ENCODE assay signal across 20 mouse cellular contexts in the genomic region with DNA sequence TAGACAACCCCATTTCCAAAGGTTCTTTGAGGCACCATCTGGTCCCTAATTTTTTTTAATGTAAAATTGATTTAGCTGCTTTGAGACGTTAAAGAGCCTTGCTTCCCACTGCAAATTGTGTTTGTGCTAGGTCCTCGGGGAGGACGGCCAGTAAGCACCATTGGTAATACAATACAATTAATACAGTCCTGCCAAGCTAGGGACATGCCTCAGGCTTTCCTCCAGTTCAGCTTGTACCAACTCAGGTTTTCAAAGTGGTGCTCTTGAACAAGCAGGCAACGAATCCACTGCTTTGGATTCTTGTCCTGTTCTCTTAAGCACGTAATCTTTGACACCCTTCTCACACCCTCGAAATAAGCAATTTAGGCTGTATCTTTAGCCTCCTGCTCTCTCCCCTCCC. TPM values are rescaled to one million over a fixed set of nuclear protein-coding genes. Genes with fewer than 3 reads are reported as not detected.
DNase-seq lines count a peak whose midpoint lies in the region; ATAC-seq and TF ChIP-seq lines count a peak whose summit lies in the region.
"Had no signal": no experiment of that assay in that cellular context is flagged by ENCODE, and none has a peak within 500 bp of the region (broad histone marks: within the 10 kb centered on the region; RNA-seq: fewer than 3 reads in every experiment).

No protein-coding gene starts in this region.

- peak; percentile 27 for DNase-seq in forebrain, embryonic 14.5 days (ENCODE audit: low spot score)
- DNase-seq in layer of hippocampus, adult 2 months (ENCODE audit: low spot score in 2 of 2), result no peak
- no peak for DNase-seq in layer of hippocampus, adult 9-11 months
- DNase-seq in brain, embryonic 14.5 days (ENCODE audit: low read depth), result peak; percentile 61
- no peak for DNase-seq in urinary bladder, postnatal 10 days (ENCODE audit: low spot score)
- no peak for DNase-seq in cerebellum, adult 9-11 months
- DNase-seq: adrenal gland, postnatal 36 days; B cell, adult 2 months; cerebellum, postnatal 10 days; kidney, adult 18-20 months; kidney, postnatal 10 days; right cerebral cortex, postnatal 14 days had no signal

- H3K27me3 ChIP-seq in forebrain, embryonic 14.5 days (replicated peaks; ENCODE audit: control insufficient read depth, insufficient read depth, low read length), result no peaks in the 10 kb centered on the region
- H3K27me3 ChIP-seq in forebrain, embryonic 13.5 days, result no peaks in the 10 kb centered on the region
- H3K27me3 ChIP-seq in midbrain, embryonic 13.5 days, result no peaks in the 10 kb centered on the region
- H3K27me3 ChIP-seq: embryonic facial prominence, embryonic 13.5 days had no signal

- no peak overlapping the region for H3K27ac ChIP-seq in forebrain, embryonic 14.5 days (ENCODE audit: low read depth, low read length)
- H3K27ac ChIP-seq in forebrain, embryonic 13.5 days, result no peak overlapping the region
- peak overlapping the region; percentile 56 for H3K27ac ChIP-seq in layer of hippocampus, adult 2 months
- H3K27ac ChIP-seq in midbrain, embryonic 13.5 days, result peak overlapping the region; percentile 61
- H3K27ac ChIP-seq: embryonic facial prominence, embryonic 13.5 days; limb, embryonic 13.5 days; liver, embryonic 14.5 days had no signal

- no peak for TF ChIP-seq POLR2A in brain, embryonic 14.5 days (IDR thresholded peaks at IDR 0.05; ENCODE audit: borderline replicate concordance, extremely low read depth, insufficient read depth, insufficient read length, poor library complexity, severe bottlenecking)

- H3K4me1 ChIP-seq in forebrain, embryonic 14.5 days (ENCODE audit: control insufficient read depth, insufficient read depth, low read length), result peaks cover 14% of the 10 kb centered on the region; the same call in 1 of the 2 replicates
- peaks cover 23% of the 10 kb centered on the region for H3K4me1 ChIP-seq in forebrain, embryonic 13.5 days
- peaks cover 26% of the 10 kb centered on the region for H3K4me1 ChIP-seq in midbrain, embryonic 13.5 days (replicated peaks)
- H3K4me1 ChIP-seq: limb, embryonic 13.5 days had no signal

- no peak overlapping the region for H3K4me3 ChIP-seq in forebrain, embryonic 14.5 days (ENCODE audit: low read depth, low read length)
- no peak overlapping the region for H3K4me3 ChIP-seq in forebrain, embryonic 13.5 days
- H3K4me3 ChIP-seq in layer of hippocampus, adult 2 months, result no peak overlapping the region
- no peak overlapping the region for H3K4me3 ChIP-seq in midbrain, embryonic 13.5 days (replicated peaks)
- H3K4me3 ChIP-seq: embryonic facial prominence, embryonic 13.5 days; limb, embryonic 13.5 days had no signal

- H3K9ac ChIP-seq in forebrain, embryonic 14.5 days (ENCODE audit: low read length), result no peak overlapping the region
- no peak overlapping the region for H3K9ac ChIP-seq in forebrain, embryonic 13.5 days
- H3K9ac ChIP-seq in midbrain, embryonic 13.5 days (replicated peaks), result no peak overlapping the region
- H3K9ac ChIP-seq: embryonic facial prominence, embryonic 13.5 days; limb, embryonic 13.5 days; liver, embryonic 14.5 days had no signal

- H3K36me3 ChIP-seq in forebrain, embryonic 14.5 days (ENCODE audit: control insufficient read depth, insufficient read depth, low read length), result no peaks in the 10 kb centered on the region
- H3K36me3 ChIP-seq in forebrain, embryonic 13.5 days (ENCODE audit: poor library complexity, severe bottlenecking), result no peaks in the 10 kb centered on the region
- H3K36me3 ChIP-seq in midbrain, embryonic 13.5 days, result no peaks in the 10 kb centered on the region
- H3K36me3 ChIP-seq: embryonic facial prominence, embryonic 13.5 days; limb, embryonic 13.5 days had no signal

- WGBS in forebrain, embryonic 14.5 days, result 31% methylated on average over 6 of the region's 6 CpGs
- WGBS in forebrain, embryonic 13.5 days, result 39% methylated on average over 6 of the region's 6 CpGs
- 27% methylated on average over 6 of the region's 6 CpGs for WGBS in midbrain, embryonic 13.5 days

- H3K4me2 ChIP-seq in forebrain, embryonic 14.5 days (ENCODE audit: low read length), result no peak overlapping the region
- no peak overlapping the region for H3K4me2 ChIP-seq in forebrain, embryonic 13.5 days
- no peak overlapping the region for H3K4me2 ChIP-seq in midbrain, embryonic 13.5 days (replicated peaks)
- H3K4me2 ChIP-seq: embryonic facial prominence, embryonic 13.5 days; limb, embryonic 13.5 days had no signal

- no peak for TF ChIP-seq CTCF in layer of hippocampus, adult 2 months (conservative IDR thresholded peaks at IDR 0.05)
- no peak for TF ChIP-seq CTCF in brain, embryonic 14.5 days (IDR thresholded peaks at IDR 0.05; ENCODE audit: borderline replicate concordance, extremely low read depth, insufficient read depth, insufficient read length)

- H3K9me3 ChIP-seq in forebrain, embryonic 14.5 days (replicated peaks; ENCODE audit: control insufficient read depth, low read length), result no peaks in the 10 kb centered on the region
- H3K9me3 ChIP-seq in forebrain, embryonic 13.5 days (replicated peaks), result no peaks in the 10 kb centered on the region
- H3K9me3 ChIP-seq in midbrain, embryonic 13.5 days, result no peaks in the 10 kb centered on the region
- H3K9me3 ChIP-seq: embryonic facial prominence, embryonic 13.5 days; limb, embryonic 13.5 days had no signal

- no peak for ATAC-seq in forebrain, embryonic 14.5 days
- ATAC-seq in forebrain, embryonic 13.5 days, result no peak
- ATAC-seq in midbrain, embryonic 13.5 days, result 0 out of 2 replicates have a peak, but pooled peaks have one; percentile 55

RNA-seq across cellular contexts. Expression of a gene that starts 19.6 kb away (rescaled TPM):
- polyA plus RNA-seq in forebrain, embryonic 14.5 days (2014; fragmentation: Nextera tagmentation; extraction: Ambion mirVana), result 0.22 and 0.43 TPM in 2 replicates
- polyA plus RNA-seq in forebrain, embryonic 13.5 days (2015; fragmentation: Nextera tagmentation; extraction: Ambion mirVana), result 0.44 and 0.98 TPM in 2 replicates
- total RNA-seq in layer of hippocampus, adult 2 months (2021), result under 1 TPM; 0.42 to 0.84 TPM
- 1.4 and 1.6 TPM in 2 replicates for polyA plus RNA-seq in brain, embryonic 14.5 days (2012; rRNA removed)
- polyA plus RNA-seq in midbrain, embryonic 13.5 days (2015; fragmentation: Nextera tagmentation; extraction: Ambion mirVana), result 1.5 and 2.4 TPM in 2 replicates
- polyA plus RNA-seq: embryonic facial prominence, embryonic 13.5 days had no signal

RNA-seq across cellular contexts. Expression of a gene that starts 19.7 kb away (rescaled TPM):
- polyA plus RNA-seq in forebrain, embryonic 14.5 days (2014; fragmentation: Nextera tagmentation; extraction: Ambion mirVana), result 0.09 TPM in 1 of 2 replicates, not detected in the other
- polyA plus RNA-seq in forebrain, embryonic 13.5 days (2015; fragmentation: Nextera tagmentation; extraction: Ambion mirVana), result not detected in 2 replicates
- total RNA-seq in layer of hippocampus, adult 2 months (2021), result not detected
- polyA plus RNA-seq in brain, embryonic 14.5 days (2012; rRNA removed), result 0.04 and 0.05 TPM in 2 replicates
- not detected in 2 replicates for polyA plus RNA-seq in midbrain, embryonic 13.5 days (2015; fragmentation: Nextera tagmentation; extraction: Ambion mirVana)
- total RNA-seq: adrenal gland, postnatal 36 days; layer of hippocampus, postnatal 10 days; megakaryocyte-erythroid progenitor cell, adult 5-6 weeks had no signal
- polyA plus RNA-seq: embryonic facial prominence, embryonic 13.5 days; limb, embryonic 13.5 days; liver, embryonic 14.5 days; stomach, embryonic 16.5 days had no signal

RNA-seq across cellular contexts. Expression of a gene that starts 38.3 kb away (rescaled TPM):
- 49.2 and 57.0 TPM in 2 replicates for polyA plus RNA-seq in forebrain, embryonic 14.5 days (2014; fragmentation: Nextera tagmentation; extraction: Ambion mirVana)
- polyA plus RNA-seq in forebrain, embryonic 13.5 days (2015; fragmentation: Nextera tagmentation; extraction: Ambion mirVana), result 34.6 and 40.4 TPM in 2 replicates
- 10 to 100 TPM; 36.5 to 36.8 TPM for total RNA-seq in layer of hippocampus, adult 2 months (2021)
- polyA plus RNA-seq in brain, embryonic 14.5 days (2012; rRNA removed), result 62.7 and 89.6 TPM in 2 replicates
- polyA plus RNA-seq in midbrain, embryonic 13.5 days (2015; fragmentation: Nextera tagmentation; extraction: Ambion mirVana), result 93.1 and 111 TPM in 2 replicates

RNA-seq across cellular contexts. Expression of a gene that starts 59.9 kb away (rescaled TPM):
- 1.1 and 1.2 TPM in 2 replicates for polyA plus RNA-seq in forebrain, embryonic 14.5 days (2014; fragmentation: Nextera tagmentation; extraction: Ambion mirVana)
- 0.85 and 1.1 TPM in 2 replicates for polyA plus RNA-seq in forebrain, embryonic 13.5 days (2015; fragmentation: Nextera tagmentation; extraction: Ambion mirVana)
- total RNA-seq in layer of hippocampus, adult 2 months (2021), result 1 to 10 TPM; 1.7 to 2.2 TPM
- 11.5 and 13.6 TPM in 2 replicates for polyA plus RNA-seq in brain, embryonic 14.5 days (2012; rRNA removed)
- 0.93 and 1.5 TPM in 2 replicates for polyA plus RNA-seq in midbrain, embryonic 13.5 days (2015; fragmentation: Nextera tagmentation; extraction: Ambion mirVana)
- total RNA-seq: megakaryocyte-erythroid progenitor cell, adult 5-6 weeks had no signal

Comparison
In these comparisons a context has a peak if more than half of its experiments do, and no peak if none do; other contexts are left out.
1. DNase-seq: peak in forebrain, embryonic 14.5 days (single experiment) and brain, embryonic 14.5 days (single experiment); none in layer of hippocampus, adult 2 months (0 of 2), layer of hippocampus, adult 9-11 months (single experiment), urinary bladder, postnatal 10 days (single experiment) and cerebellum, adult 9-11 months (single experiment).
2. H3K27ac ChIP-seq: peak in layer of hippocampus, adult 2 months (single experiment) and midbrain, embryonic 13.5 days (single experiment); none in forebrain, embryonic 14.5 days (single experiment) and forebrain, embryonic 13.5 days (single experiment).